Mouse (Mus musculus) urinary bladder, adult 2 months (tissue): ENCODE measurements around the gene Ppm1h. TPM values are rescaled to one million over a fixed set of nuclear protein-coding genes. Genes with fewer than 3 reads are reported as not detected.

Source experiments
- DNase-seq: peaks from one replicate; pipeline ENCODE4 v3.0.0; 2022; ENCODE audit warnings: low spot score
- polyA plus RNA-seq: library from polyadenylated mRNA; depleted of rRNA; stranded (reverse); fragments of >200 nt; gene quantifications from 2 replicates; pipeline ENCODE4 v1.2.3, GENCODE M21; 2012

The Ppm1h gene
- polyA plus RNA-seq, 1 experiment, result 20.9 TPM

DNA sequence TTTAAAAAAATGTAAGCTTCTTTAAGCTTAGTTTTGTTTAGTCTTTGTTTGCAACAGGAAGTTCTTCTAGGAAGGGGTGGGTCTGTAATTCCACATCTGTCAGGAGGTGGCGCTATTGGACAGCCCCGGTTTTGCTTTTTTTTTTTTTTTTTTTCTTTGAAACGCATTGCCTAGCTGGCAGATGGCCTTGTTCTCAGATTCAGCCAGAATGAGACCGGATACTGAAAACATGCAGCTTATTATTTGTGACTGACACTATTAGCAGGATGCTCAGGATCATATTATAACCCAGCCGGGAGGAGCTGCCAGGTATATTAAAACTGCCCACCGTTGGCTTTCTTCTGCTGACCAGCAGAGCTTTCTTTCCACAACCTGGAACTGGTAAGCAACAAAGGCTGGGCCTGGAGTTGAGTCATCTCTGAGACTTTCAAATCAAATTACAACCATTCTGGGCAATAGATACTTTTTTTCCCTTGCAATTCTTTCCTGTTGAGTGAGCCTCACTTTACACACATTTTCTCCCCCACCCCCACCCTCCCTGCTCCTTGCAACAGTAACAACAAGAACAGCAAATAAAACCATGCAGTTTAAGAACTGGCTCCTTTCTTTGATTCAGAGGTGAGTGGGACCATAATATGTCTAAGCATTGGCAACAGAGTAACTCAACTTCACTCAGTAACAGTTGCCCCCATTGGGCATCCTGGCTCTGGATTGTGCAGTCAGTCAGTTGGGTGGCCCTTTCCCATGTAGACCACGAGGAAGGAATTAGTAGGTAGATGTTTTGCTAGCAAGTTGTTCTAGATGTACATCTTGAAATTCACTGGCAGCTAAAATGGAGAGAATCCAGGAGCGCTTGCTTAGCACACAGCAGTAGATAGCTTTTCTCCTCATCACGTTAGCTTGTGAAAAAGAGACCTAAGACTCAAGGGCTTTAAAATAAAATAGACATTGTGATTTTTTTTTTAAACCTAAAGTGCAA lies 128.9 kb downstream of the Ppm1h start:
- no peak for DNase-seq

GRCm38 (mm10) chr10:122808186-122808585 lies 129.6 kb downstream of the Ppm1h start:
- no peak for DNase-seq

GRCm38 (mm10) chr10:122809851-122810250 lies 131.3 kb downstream of the Ppm1h start:
- no peak for DNase-seq

DNA sequence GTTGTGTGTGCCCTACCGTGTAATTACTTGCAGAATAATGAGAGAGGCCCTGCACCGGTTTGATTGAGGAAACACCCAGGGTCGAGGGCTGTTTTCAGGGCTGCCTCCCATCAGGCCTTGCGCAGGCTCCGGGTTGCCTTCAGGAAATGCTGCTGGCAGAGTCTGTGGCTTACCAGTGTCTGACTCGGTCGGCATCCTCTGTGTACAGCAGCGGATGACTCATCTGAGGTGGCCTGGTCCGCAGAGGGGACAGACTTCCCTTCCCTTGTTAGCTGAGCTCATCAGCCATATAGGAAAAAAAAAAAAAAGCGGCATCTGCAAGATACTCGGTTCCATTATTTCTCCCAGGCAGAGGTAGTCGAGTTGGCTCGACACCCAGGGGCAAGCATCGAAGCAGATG lies 136.5 kb downstream of the Ppm1h start:
- no peak for DNase-seq

DNA sequence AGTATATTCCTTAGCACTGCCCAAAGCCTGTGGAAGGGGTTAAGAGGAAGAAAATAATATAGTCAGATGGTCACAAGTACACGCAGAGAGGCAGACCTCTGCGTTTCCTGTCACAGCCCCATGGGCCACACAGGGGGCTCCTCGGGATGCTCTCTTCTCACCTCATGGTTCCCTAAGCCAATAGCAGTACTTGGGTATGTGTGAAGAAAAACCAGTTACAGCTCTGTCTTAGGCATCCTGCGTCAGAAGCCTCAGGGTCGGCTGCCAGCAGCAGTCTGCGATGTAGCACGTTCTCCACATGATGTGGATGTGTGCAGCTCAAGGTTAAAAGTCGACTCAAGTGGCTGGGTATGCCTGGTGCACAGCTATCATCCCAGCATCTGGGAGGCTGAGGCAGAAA lies 139.2 kb downstream of the Ppm1h start:
- no peak for DNase-seq

DNA sequence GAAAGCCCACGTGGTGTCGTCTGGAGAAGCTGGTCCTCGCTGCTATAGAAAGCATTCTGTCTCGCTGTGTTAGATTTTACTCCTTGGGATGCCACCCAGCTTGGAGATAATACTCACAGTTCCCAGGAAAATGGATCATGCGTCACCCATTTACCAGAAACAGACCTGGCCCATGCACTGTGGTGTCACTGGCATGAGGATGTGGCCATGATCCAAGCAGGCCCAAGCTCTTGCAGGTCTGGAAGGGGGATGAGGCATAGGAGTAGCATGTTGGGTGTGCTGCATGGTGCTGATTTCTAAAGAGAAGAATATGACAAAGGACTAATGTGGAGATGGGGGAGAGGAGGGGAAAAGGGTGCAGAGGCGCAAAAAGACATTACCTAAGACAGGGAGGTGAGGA lies 141.2 kb downstream of the Ppm1h start:
- DNase-seq, result no peak

DNA sequence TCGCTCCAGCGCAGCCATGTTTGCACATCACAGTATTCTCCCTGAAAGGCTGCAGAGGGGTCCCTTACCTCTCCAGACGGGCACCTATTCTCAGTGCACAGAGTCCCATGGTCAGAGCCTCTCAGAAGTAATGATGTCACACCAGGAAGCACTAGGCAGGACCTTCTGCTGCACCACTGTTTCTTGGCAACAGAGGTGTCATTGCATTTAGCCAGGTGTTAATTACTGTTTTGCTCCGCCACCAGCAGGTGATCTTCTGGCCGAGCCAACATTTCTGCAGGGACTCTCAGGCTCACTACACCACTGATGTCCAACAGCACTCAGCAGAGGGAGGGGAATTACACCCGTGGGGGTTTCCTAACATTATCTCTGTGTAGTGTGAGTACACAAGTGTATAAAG lies 143.0 kb downstream of the Ppm1h start:
- DNase-seq, result no peak

GRCm38 (mm10) chr10:122823642-122824041 lies 145.1 kb downstream of the Ppm1h start:
- DNase-seq, result no peak

- DNase-seq, result no peak
These were observed 148.3 kb downstream of the Ppm1h start for GRCm38 (mm10) chr10:122826696-122827331.

DNA sequence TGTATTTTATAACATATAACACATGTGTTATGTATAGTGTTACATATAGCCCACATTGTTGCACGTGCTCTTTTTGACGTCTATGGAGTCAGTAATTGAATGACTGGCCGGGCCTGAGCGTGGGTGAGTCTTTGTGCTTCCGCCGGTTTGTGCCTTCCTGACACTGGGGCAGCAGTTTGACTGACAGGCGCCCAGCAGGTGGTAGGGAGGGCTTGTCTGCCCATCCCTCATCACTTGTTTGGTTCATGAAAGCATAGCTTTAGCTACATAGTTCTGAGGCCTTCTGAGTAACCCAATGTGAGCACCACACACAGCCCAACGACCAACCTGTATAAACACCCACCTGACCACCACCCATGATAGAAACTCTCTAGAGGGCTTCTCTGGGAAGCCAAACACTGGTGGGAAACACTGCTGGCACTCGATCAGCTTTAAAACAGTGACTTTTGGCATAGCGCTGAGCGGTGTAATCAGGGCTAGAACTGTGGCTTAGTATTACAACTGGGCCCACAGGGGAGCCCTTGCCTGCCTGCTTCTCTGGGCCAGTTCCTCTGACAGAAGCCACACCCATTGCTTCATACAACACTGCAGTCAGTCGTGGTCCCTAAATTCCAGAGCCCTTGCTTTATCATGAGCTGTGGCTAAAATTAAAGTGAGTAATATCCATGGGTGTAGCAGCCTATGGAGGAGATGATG lies 149.3 kb downstream of the Ppm1h start:
- DNase-seq, result no peak

DNA sequence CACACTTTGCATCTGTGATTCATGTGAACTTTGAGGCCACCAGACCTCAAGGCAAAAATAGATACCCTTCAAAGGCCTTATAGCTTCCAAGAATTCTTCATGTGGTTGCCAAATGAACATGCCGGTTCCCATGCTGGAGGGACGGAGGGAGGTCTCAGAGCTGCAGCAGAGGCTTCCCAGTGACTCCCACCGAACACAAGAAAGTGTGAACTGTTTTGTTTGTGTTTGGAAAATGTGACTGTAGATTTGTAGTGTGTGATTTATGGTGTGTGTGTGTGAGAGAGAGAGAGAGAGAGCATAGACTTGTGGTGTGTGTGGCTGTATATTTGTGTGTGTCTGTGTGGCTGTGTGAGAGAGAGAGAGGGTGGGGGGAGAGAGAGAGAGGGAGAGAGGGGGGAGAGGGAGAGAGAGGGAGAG lies 151.2 kb downstream of the Ppm1h start:
- DNase-seq, result no peak

GRCm38 (mm10) chr10:122830638-122831037 lies 152.1 kb downstream of the Ppm1h start:
- DNase-seq, result no peak

DNA sequence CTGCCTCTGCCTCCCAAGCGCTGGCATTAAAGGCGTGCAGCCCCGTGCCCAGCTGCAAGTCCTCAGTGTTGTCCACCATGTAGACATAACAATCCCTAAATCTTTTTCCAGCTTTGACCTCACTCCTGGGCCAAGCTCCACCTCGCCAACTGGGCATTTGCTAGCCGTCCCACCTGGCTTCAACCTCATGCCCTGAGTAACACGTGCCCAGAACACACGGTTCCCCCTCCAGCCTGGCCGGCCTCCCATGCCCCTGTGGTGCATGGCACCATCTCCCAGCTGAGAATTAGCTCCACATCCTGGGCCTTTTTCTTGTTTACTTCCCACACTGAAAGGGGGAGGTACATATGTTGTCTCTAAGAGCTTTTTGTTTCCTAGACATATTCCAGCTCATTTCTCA lies 163.5 kb downstream of the Ppm1h start:
- DNase-seq, result no peak

- no peak for DNase-seq
These were observed 164.4 kb downstream of the Ppm1h start for GRCm38 (mm10) chr10:122842961-122843360.

- DNase-seq, result no peak
These were observed 166.9 kb downstream of the Ppm1h start for GRCm38 (mm10) chr10:122845471-122845870.

DNA sequence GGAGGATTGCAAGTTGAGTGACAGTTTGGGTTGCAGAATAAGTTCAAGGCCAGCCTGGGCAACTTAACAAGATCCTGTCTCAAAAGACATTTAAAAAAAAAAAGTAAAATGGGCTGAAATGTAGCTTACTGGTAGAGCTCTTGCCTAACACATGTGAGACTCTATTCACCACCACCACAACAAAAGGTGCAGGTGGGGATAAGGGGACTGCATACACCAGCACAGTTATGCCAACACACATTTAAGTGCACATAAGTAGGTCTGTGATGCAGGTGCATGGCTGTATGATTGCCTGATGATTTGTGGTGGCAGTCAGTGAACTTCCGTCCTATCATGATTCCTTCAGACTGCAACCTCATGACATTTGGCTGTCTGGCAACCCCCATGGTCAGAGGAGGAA lies 167.9 kb downstream of the Ppm1h start:
- DNase-seq, result no peak

DNA sequence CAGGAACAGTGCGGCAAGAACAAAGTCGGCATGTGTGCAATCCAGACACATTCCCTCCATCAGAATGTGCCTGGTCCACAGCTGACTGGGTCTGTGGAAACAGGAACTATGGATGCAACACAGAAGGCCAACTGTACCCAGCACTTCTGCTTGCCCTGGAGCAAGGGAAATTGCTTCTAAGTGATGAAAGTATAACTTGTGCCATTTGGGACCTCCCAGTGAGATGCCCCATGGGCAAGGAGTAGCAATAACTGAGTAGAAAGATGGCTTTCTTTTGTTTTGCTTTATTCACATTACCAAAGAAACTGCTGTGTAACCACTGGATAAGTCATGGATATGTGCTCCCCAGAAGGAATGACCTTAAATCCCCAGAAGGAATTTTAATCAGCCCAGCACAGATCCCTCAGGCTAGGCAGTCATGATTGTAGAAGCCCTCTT lies 169.5 kb downstream of the Ppm1h start:
- no peak for DNase-seq

DNA sequence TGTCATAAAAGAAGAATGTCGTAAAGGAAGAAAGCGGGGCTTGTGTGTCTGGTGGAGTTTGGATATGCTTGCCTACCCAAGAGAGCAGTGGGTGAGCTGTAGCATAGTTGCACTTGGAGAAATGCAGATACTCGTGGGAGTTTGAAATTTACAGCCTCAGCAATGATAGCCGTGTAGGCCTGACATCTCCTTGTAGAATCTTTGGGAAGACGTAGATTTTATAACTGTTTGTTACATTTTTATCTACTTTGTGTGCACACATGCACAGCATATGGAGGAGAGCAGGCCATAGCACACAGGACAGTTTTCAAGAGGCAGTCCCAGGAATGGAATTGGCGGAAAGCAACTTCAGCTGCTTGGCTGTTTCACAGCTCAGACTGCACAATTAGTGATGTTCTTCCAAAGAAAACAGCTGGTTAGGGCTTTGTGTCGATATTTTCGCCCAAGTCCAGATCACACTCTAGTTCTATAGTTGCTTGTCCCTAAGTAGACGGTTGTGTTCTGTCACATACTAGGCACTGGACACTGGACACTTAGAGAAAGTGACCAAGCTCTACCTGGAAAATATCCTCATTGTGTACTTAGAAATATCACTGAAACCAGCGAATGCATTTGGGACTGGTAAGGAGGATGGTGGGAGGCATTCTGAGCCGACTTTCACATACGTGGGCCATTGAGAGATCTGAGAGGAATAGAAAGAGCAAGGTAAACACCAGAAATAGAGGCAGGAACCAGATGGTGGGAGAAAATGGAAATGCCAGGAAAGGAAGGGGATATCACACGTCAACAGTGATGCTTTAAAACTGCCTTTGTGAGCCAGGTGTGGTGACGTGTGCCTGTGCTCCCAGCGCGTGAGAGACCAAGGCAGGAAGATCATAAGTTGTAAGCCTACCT lies 173.0 kb downstream of the Ppm1h start:
- no peak for DNase-seq

- no peak for DNase-seq
These were observed 176.0 kb downstream of the Ppm1h start for GRCm38 (mm10) chr10:122854571-122854970.

DNA sequence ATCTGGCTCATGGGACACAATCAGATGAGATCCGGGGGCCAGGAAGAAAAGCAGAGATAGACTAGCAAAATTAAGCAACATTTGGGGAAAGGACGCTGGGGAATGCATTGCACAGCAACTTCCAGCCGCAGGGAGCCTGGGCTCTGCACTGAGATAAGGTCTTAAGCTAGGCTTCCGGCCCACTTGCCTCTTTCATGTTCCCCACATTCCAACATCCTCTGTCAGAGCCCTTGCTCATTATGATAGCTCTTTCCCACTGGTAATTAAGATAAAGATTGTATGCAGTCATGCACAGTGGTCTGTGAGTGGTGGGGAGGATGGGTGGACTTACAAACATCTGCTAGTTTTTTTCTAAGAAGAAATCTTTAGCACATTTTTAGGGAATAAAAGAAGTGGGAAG lies 176.6 kb downstream of the Ppm1h start:
- no peak for DNase-seq

GRCm38 (mm10) chr10:122856040-122856764 lies 177.6 kb downstream of the Ppm1h start:
- no peak for DNase-seq
